Mouse (Mus musculus) spleen, postnatal 14 days (tissue): ENCODE measurements around the gene Mrps5.
"Not testable (repeated sequence)": the region's sequence is repeated elsewhere in the genome, so short reads cannot be mapped to it uniquely, and the experiment has no call there.

ENCODE experiments used
- DNase-seq, 2 experiments: peaks; one replicate each; pipeline ENCODE4 v3.0.0; 2021 to 2022; ENCODE audit warnings: low spot score in 2 of 2

The Mrps5 gene

GRCm38 (mm10) chr2:127586694-127587513 is at the start of gene Mrps5, which contains the start of gene Zfp661:
Gene Mrps5 (plus strand): TSS chr2:127587222.
Gene Zfp661 (minus strand): TSS chr2:127587094.
- DNase-seq: peak; percentile 69 to 79

GRCm38 (mm10) chr2:127537548-127537947 is 49.5 kb upstream of the Mrps5 start:
- DNase-seq: no peak

GRCm38 (mm10) chr2:127539494-127539893 is 47.5 kb upstream of the Mrps5 start:
- no peak for DNase-seq

- DNase-seq: no peak
These were observed 45.8 kb upstream of the Mrps5 start, which contains the start of gene Prom2 for GRCm38 (mm10) chr2:127541185-127541584. Gene Prom2 (minus strand): TSS chr2:127541467.

- DNase-seq: no peak
These were observed 45.3 kb upstream of the Mrps5 start for GRCm38 (mm10) chr2:127541697-127542096.

GRCm38 (mm10) chr2:127548342-127549074 is 38.5 kb upstream of the Mrps5 start:
- DNase-seq: no peak

GRCm38 (mm10) chr2:127549711-127550110 is 37.3 kb upstream of the Mrps5 start:
- no peak for DNase-seq

- DNase-seq: no peak
These were observed 36.6 kb upstream of the Mrps5 start for GRCm38 (mm10) chr2:127550446-127550845.

- DNase-seq: no peak
These were observed 35.9 kb upstream of the Mrps5 start for GRCm38 (mm10) chr2:127551078-127551477.

- DNase-seq: peak; percentile 31 to 59
These were observed 27.7 kb upstream of the Mrps5 start for GRCm38 (mm10) chr2:127559070-127559966.

GRCm38 (mm10) chr2:127573322-127573721 is 13.7 kb upstream of the Mrps5 start:
- DNase-seq: no peak

GRCm38 (mm10) chr2:127584436-127584858 is 2.6 kb upstream of the Mrps5 start:
- peak; percentile 72 to 79 for DNase-seq

GRCm38 (mm10) chr2:127587514-127587844 is 457 bp downstream of the Mrps5 start:
- no peak for DNase-seq

- no peak for DNase-seq
These were observed 1.9 kb downstream of the Mrps5 start for GRCm38 (mm10) chr2:127588897-127589296.

GRCm38 (mm10) chr2:127590204-127590603 is 3.2 kb downstream of the Mrps5 start:
- DNase-seq: peak in 1 of 2 experiments; percentile 5

- no peak for DNase-seq
These were observed 3.8 kb downstream of the Mrps5 start for GRCm38 (mm10) chr2:127590840-127591239.

GRCm38 (mm10) chr2:127603383-127603782 is 16.4 kb downstream of the Mrps5 start:
- DNase-seq: not testable (repeated sequence)

- no peak for DNase-seq
These were observed 18.2 kb downstream of the Mrps5 start for GRCm38 (mm10) chr2:127605203-127605602.

- DNase-seq: no peak
These were observed 21.2 kb downstream of the Mrps5 start for GRCm38 (mm10) chr2:127608234-127608633.

- DNase-seq: no peak
These were observed 22.0 kb downstream of the Mrps5 start for GRCm38 (mm10) chr2:127608986-127609385.

GRCm38 (mm10) chr2:127611386-127611785 is 24.4 kb downstream of the Mrps5 start:
- DNase-seq: no peak

GRCm38 (mm10) chr2:127612288-127612687 is 25.3 kb downstream of the Mrps5 start:
- DNase-seq: no peak
